Mouse (Mus musculus): Measurements from ENCODE around the gene Zfyve27.

- no peak for TF ChIP-seq CTCF (IDR thresholded peaks at IDR 0.05; ENCODE audit: extremely low read depth, insufficient read length, insufficient replicate concordance, low read depth, low read length)
- TF ChIP-seq POLR2A (IDR thresholded peaks at IDR 0.05; ENCODE audit: low read depth, low read length), result no peak
These were observed 18.5 kb upstream of the Zfyve27 start for GRCm38 (mm10) chr19:42145210-42145609.
